ENCODE assay signal across 9 mouse cellular contexts in the genomic region with DNA sequence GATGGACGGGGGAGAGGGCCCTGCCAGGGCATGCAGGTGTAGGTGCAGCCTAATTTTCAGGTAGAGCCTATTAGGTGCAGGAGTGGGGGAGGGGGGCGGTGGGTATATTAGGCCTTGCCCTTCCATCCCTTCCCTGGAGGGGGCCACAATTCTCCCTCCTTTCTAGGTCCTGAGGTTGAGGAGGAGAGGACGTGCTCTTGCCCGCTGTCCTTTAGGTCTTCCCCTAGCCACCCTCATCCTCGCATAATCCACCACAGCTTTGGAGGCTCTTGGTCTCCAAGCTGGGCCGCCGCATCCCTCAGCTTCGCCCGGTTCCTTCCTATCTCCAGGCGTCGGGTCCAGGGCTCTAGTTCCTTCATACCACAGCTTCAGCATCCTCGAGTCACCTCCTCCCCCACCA. TPM values are rescaled to one million over a fixed set of nuclear protein-coding genes. Genes with fewer than 3 reads are reported as not detected.
A peak's percentile ranks its signal among the peaks of the same experiment; 100 is the strongest.
DNase-seq lines count a peak whose midpoint lies in the region; ATAC-seq lines count a peak whose summit lies in the region.
"Had no signal": no experiment of that assay in that cellular context is flagged by ENCODE, and none has a peak within 500 bp of the region (broad histone marks: within the 10 kb centered on the region; RNA-seq: fewer than 3 reads in every experiment).

No protein-coding gene starts in this region.

- peak overlapping the region; percentile 95 for H3K27ac ChIP-seq in hindbrain, embryonic 12.5 days
- H3K27ac ChIP-seq in midbrain, embryonic 13.5 days: peak overlapping the region; percentile 99

- peak overlapping the region; percentile 82 for H3K4me2 ChIP-seq in hindbrain, embryonic 12.5 days (replicated peaks)
- H3K4me2 ChIP-seq in midbrain, embryonic 13.5 days (replicated peaks): peak overlapping the region; percentile 79

- H3K4me1 ChIP-seq in hindbrain, embryonic 12.5 days: peaks cover 60% of the 10 kb centered on the region
- peaks cover 69% of the 10 kb centered on the region for H3K4me1 ChIP-seq in midbrain, embryonic 13.5 days (replicated peaks)

- DNase-seq in cerebellum, adult 11 months: peak; percentile 67
- peak; percentile 50 for DNase-seq in right cerebral cortex, postnatal 25 days
- no peak for DNase-seq in right cerebral cortex, adult 2 months (ENCODE audit: low spot score in 2 of 2)
- no peak for DNase-seq in gastrocnemius, postnatal 10 days
- DNase-seq in left cerebral cortex, adult 18-20 months (ENCODE audit: low spot score in 2 of 2): no peak

- H3K27me3 ChIP-seq in hindbrain, embryonic 12.5 days: no peaks in the 10 kb centered on the region
- H3K27me3 ChIP-seq in midbrain, embryonic 13.5 days: no peaks in the 10 kb centered on the region

- H3K9ac ChIP-seq in hindbrain, embryonic 12.5 days: peak overlapping the region; percentile 88
- peak overlapping the region; percentile 87 for H3K9ac ChIP-seq in midbrain, embryonic 13.5 days (replicated peaks)

- no peak for ATAC-seq in cerebellum, adult (ENCODE audit: insufficient number of reproducible peaks, low FRiP score, low TSS enrichment)
- no peak for ATAC-seq in hindbrain, embryonic 12.5 days (ENCODE audit: low FRiP score)
- ATAC-seq in midbrain, embryonic 13.5 days: no peak

- WGBS in hindbrain, embryonic 12.5 days: 2% methylated on average over 12 of the region's 12 CpGs
- WGBS in midbrain, embryonic 13.5 days: under 1% methylated on average over 12 of the region's 12 CpGs

- peaks cover 2% of the 10 kb centered on the region for H3K36me3 ChIP-seq in hindbrain, embryonic 12.5 days
- H3K36me3 ChIP-seq in midbrain, embryonic 13.5 days: peaks cover 8% of the 10 kb centered on the region

- no peaks in the 10 kb centered on the region for H3K9me3 ChIP-seq in hindbrain, embryonic 12.5 days (replicated peaks)
- H3K9me3 ChIP-seq in midbrain, embryonic 13.5 days: no peaks in the 10 kb centered on the region

- H3K4me3 ChIP-seq in hindbrain, embryonic 12.5 days: peak overlapping the region; percentile 55
- H3K4me3 ChIP-seq in midbrain, embryonic 13.5 days (replicated peaks): peak overlapping the region; percentile 69

RNA-seq across cellular contexts. Expression of gene Map3k12, which starts 0.6 kb away (rescaled TPM):
- polyA plus RNA-seq in hindbrain, embryonic 12.5 days (2016; fragmentation: Nextera tagmentation; extraction: Ambion mirVana): 45.5 and 46.0 TPM in 2 replicates
- 47.9 and 53.9 TPM in 2 replicates for polyA plus RNA-seq in midbrain, embryonic 13.5 days (2015; fragmentation: Nextera tagmentation; extraction: Ambion mirVana)
- total RNA-seq in gastrocnemius, postnatal 10 days (2021): 1 to 10 TPM; 3.8 to 4.9 TPM
- 10 to 100 TPM; 94.3 to 97.3 TPM for total RNA-seq in left cerebral cortex, adult 18-20 months (2021)

RNA-seq across cellular contexts. Expression of gene Tarbp2, which starts 1.7 kb away (rescaled TPM):
- 93.0 and 94.0 TPM in 2 replicates for polyA plus RNA-seq in hindbrain, embryonic 12.5 days (2016; fragmentation: Nextera tagmentation; extraction: Ambion mirVana)
- 98.2 and 101 TPM in 2 replicates for polyA plus RNA-seq in midbrain, embryonic 13.5 days (2015; fragmentation: Nextera tagmentation; extraction: Ambion mirVana)
- total RNA-seq in gastrocnemius, postnatal 10 days (2021): 10 to 100 TPM; 45.7 to 49.2 TPM
- 10 to 100 TPM; 28.8 to 30.3 TPM for total RNA-seq in left cerebral cortex, adult 18-20 months (2021)

RNA-seq across cellular contexts. Expression of gene Npff, which starts 8.4 kb away (rescaled TPM):
- polyA plus RNA-seq in hindbrain, embryonic 12.5 days (2016; fragmentation: Nextera tagmentation; extraction: Ambion mirVana): 3.6 and 4.3 TPM in 2 replicates
- 2.9 and 5.0 TPM in 2 replicates for polyA plus RNA-seq in midbrain, embryonic 13.5 days (2015; fragmentation: Nextera tagmentation; extraction: Ambion mirVana)
- total RNA-seq in gastrocnemius, postnatal 10 days (2021): 1 to 10 TPM; 1.2 to 3.4 TPM
- 1 to 10 TPM; 2.3 to 3.8 TPM for total RNA-seq in left cerebral cortex, adult 18-20 months (2021)

RNA-seq across cellular contexts. Expression of gene Gm10337, which starts 12.8 kb away (rescaled TPM):
- polyA plus RNA-seq in hindbrain, embryonic 12.5 days (2016; fragmentation: Nextera tagmentation; extraction: Ambion mirVana): 4.3 and 6.6 TPM in 2 replicates
- polyA plus RNA-seq in midbrain, embryonic 13.5 days (2015; fragmentation: Nextera tagmentation; extraction: Ambion mirVana): 4.5 and 16.7 TPM in 2 replicates
- total RNA-seq in gastrocnemius, postnatal 10 days (2021): not detected
- total RNA-seq in left cerebral cortex, adult 18-20 months (2021): not detected
- total RNA-seq: heart, postnatal 36 days had no signal

RNA-seq across cellular contexts. Expression of gene Pcbp2, which starts 46.0 kb away (rescaled TPM):
- polyA plus RNA-seq in hindbrain, embryonic 12.5 days (2016; fragmentation: Nextera tagmentation; extraction: Ambion mirVana): 153 and 161 TPM in 2 replicates
- 164 and 166 TPM in 2 replicates for polyA plus RNA-seq in midbrain, embryonic 13.5 days (2015; fragmentation: Nextera tagmentation; extraction: Ambion mirVana)
- 100 to 1,000 TPM; 476 to 508 TPM for total RNA-seq in gastrocnemius, postnatal 10 days (2021)
- total RNA-seq in left cerebral cortex, adult 18-20 months (2021): 100 to 1,000 TPM; 499 to 503 TPM

Comparison
In these comparisons a context has a peak if more than half of its experiments do, and no peak if none do; other contexts are left out.
1. DNase-seq: peak in cerebellum, adult 11 months (single experiment) and right cerebral cortex, postnatal 25 days (single experiment); none in right cerebral cortex, adult 2 months (0 of 2), gastrocnemius, postnatal 10 days (single experiment) and left cerebral cortex, adult 18-20 months (0 of 2).
2. RNA of gene Map3k12, which starts 0.6 kb away (total RNA-seq): 94.3 to 97.3 TPM in left cerebral cortex, adult 18-20 months; 3.8 to 4.9 TPM in gastrocnemius, postnatal 10 days; every median in the first group is over 10 times any median in the second.